Mouse (Mus musculus): ENCODE data around the gene Gm36210.

Gm36210 gene

DNA sequence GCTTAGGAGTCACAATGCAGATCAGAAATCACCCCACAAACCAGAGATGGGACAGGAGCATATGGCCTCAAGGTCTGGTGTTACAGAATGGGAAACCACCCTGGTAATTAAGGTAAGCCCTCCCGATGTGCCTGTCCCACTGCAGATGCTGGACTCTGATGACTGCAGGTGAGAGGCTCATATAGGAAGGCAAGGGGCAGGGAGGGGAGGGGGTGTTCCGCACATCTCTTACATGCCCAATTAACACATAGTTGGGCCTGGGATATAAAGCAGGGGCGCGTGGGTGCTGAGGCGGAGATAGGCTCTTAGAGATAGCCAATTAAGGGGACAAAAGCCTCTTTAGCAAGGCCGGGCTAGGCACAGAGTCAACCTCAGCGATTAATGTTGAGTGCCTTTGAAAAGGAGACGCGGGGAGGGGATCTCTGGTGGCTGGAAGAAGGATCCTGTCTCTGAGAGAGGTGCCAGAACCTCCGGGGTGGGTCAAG, at the start of gene Gm36210:
TSS of gene Gm36210 (minus strand) at position 51 of the 485 bp plus-strand sequence.
- DNase-seq: no peak

DNA sequence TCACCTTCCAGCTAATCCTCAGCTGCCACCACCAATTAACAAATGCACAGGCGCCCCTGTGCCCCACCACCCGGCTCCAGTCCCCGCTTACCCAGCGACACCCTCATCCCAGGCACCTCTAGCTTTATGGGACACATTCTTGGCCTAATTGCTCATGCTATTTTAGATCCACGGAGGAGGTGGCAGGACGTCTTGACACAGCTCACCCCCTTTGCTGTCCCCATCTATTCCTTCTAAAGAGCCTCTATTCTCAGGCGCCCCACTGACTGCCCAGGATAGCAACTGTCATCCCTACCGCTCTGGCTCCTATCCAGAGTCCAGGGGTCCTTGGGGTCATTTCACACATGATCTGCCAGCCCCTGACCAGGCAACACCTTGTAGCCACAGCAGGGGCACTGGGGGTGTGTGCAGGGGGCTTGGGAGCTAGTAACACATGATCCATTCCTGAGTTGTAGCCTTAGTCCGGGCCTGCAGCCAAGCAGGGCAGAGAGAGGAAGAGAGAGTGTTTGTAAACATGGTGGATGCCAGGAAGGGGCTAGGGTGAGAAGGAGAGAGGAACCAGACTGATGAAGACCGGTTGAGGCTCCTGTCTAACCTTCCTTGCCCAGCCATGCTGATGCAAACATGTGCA, 47.6 kb upstream of the Gm36210 start:
- no peak for DNase-seq

- DNase-seq: no peak
Measured at GRCm38 (mm10) chr7:4950561-4951342, 44.4 kb upstream of the Gm36210 start.

GRCm38 (mm10) chr7:4948386-4948785, 42.1 kb upstream of the Gm36210 start:
- DNase-seq: no peak

GRCm38 (mm10) chr7:4947855-4948254, 41.5 kb upstream of the Gm36210 start:
- DNase-seq: no peak

GRCm38 (mm10) chr7:4943223-4943815, 37.0 kb upstream of the Gm36210 start:
- DNase-seq: peak; percentile 91

DNA sequence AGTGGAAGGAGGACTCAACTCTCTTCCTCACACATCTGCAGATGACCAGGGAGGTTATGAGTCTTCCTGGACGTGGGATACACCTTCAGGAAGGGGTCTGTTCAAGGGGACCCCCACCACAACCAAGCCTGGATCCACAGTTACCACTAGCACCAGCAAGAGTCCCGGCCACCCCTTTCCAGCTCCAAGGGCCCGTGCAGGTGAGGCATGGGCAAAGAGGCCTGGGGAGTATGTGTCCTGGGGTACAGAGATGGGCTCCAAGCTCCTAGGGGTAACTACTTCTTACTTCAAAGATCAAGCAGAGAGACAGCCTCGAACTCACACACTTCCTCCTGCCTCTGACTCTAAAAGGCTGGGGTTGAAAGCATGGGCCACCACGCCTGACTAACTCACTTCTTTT, 36.4 kb upstream of the Gm36210 start:
- DNase-seq: no peak

- DNase-seq: peak; percentile 84
Measured at GRCm38 (mm10) chr7:4940068-4940479, 33.8 kb upstream of the Gm36210 start.

DNA sequence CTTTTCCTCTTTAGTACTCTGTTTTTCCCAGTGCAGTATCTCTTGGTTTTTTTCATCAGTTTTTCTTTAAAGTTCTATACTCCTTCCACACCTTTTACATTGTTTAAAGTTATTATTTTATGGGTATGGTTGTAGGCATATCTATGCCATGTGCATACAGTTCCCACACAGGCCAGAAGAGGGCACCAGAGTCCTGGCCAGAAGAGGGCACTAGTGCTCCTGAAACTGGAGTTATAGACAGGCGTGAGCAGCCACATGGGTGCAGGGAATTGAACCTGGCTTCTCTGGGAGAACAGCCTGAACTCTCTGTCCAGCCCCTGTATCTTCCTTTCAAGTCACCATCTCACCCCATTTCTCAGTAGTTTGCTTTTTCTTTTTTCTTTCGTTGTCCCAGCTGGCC, 32.1 kb upstream of the Gm36210 start:
- peak; percentile 70 for DNase-seq

GRCm38 (mm10) chr7:4937392-4937791, 31.1 kb upstream of the Gm36210 start:
- no peak for DNase-seq

GRCm38 (mm10) chr7:4936832-4937231, 30.5 kb upstream of the Gm36210 start:
- no peak for DNase-seq

GRCm38 (mm10) chr7:4934160-4934914, 28.0 kb upstream of the Gm36210 start:
- DNase-seq: no peak

DNA sequence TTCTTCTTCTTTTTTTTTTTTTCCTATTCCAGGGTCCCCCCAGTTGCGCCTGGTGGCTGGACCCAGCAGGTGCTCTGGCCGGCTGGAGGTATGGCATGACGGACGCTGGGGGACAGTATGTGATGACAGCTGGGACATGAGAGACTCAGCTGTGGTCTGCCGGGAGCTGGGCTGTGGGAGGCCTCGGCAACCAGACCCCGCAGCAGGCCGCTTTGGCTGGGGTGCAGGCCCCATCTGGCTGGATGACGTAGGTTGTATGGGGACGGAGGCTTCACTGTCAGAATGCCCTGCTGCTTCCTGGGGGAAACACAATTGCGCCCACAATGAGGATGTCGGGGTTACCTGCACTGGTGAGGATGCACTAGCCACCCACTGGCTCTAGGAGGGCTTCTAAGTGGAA, 26.8 kb upstream of the Gm36210 start:
- DNase-seq: no peak

DNA sequence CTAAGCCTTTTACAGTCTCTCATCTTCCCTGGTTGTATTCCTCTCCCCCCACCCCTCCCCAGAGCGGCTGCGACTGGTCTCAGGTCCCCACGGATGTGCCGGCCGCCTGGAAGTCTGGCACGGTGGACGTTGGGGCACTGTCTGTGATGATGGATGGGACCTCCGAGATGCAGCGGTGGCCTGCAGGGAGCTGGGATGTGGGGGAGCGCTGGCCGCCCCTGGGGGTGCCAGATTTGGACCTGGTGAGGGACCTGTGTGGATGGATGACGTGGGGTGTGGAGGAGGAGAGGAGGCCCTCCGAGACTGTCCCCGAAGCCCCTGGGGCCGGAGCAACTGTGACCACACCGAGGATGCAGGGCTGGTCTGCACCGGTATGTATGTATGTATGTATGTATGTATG, 22.0 kb upstream of the Gm36210 start:
- no peak for DNase-seq

GRCm38 (mm10) chr7:4927711-4928110, 21.4 kb upstream of the Gm36210 start:
- DNase-seq: no peak

DNA sequence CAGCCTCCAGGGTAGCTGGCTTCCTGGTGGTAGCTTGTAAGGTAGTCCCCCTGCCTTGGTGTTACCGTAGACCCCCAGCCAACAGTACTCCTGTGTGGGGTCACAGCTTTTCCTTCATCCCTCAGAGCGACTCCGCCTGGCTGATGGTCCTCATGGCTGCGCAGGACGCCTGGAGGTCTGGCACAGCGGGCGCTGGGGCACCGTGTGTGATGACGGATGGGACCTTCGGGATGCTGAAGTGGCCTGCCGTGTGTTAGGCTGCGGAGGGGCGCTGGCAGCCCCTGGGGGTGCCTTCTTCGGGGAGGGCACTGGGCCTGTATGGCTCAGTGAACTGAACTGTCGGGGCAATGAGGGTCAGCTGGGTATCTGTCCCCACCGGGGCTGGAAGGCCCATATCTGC, 20.5 kb upstream of the Gm36210 start:
- no peak for DNase-seq

GRCm38 (mm10) chr7:4925441-4926381, 19.4 kb upstream of the Gm36210 start, which contains the start of gene Ssc5d:
TSS of gene Ssc5d (plus strand) at chr7:4925785.
- peak; percentile 38 for DNase-seq

GRCm38 (mm10) chr7:4924891-4925301, 18.6 kb upstream of the Gm36210 start:
- DNase-seq: no peak

DNA sequence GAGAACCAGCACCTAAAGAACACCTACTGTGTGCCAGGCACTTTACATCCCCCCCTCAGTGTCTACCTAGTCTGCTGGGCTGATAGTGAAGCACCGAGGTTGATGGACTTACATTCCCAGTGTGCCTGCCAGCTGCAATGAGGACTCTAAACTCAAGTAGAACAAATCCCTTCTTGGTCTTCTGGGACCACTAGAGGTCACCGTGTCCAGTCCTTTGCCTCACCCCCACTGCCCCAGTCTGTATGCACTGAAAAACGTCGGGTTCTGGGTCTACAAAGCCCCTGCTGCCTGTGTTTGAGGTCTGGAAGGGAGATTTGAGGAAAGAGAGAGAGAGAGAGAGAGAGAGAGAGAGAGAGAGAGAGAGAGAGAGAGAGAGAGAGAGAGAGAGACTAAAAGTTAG, 18.2 kb upstream of the Gm36210 start:
- no peak for DNase-seq

- peak; percentile 53 for DNase-seq
Measured at GRCm38 (mm10) chr7:4923586-4924364, 17.5 kb upstream of the Gm36210 start.

DNA sequence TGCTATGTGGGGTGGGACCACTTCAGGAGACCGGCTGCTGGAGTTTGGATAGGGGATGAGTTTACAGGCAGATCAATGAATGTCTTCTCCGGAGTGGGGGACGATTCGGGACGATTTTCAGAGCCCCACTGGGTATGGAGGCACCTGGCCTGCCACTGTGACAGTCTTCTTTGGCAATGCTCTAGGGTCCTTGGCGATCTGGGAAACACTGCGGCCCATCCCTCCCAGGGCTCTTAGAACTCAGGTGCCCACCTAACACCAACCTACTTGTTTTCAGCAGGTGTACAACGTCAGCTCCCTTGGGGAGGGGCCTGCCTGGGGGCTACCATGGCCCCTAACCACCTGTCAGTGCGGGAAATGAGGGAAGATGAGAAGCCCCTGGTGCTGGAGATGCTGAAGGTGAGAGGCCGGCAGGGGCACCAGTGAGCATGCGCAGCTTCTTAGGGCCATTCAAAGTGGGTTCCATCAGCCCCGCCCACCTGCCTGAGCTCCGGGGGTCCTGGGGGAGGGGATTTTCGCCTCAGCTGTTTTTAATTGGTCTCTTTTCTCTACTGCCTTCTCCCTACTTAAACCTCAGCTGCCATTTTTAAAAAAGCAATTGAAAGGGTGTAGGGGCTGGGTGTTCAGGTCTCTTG, 16.7 kb upstream of the Gm36210 start:
- DNase-seq: peak; percentile 79

Data from right cerebral cortex, postnatal 14 days (tissue).